In genomic region chr8:127706051-127706835, GRCm38 (mm10) we compare ENCODE assay signal across 8 mouse cellular contexts.
DNase-seq lines count a peak whose midpoint lies in the region; ATAC-seq lines count a peak whose summit lies in the region.
"Had no signal": no experiment of that assay in that cellular context is flagged by ENCODE, and none has a peak within 500 bp of the region (broad histone marks: within the 10 kb centered on the region; RNA-seq: fewer than 3 reads in every experiment).

No protein-coding gene starts in this region.

- WGBS in forebrain, embryonic 11.5 days = 59% methylated on average over 16 of the region's 16 CpGs

- no peak overlapping the region for H3K4me3 ChIP-seq in forebrain, embryonic 11.5 days (ENCODE audit: low read depth, low read length)
- H3K4me3 ChIP-seq: liver, embryonic 15.5 days had no signal

- no peaks in the 10 kb centered on the region for H3K27me3 ChIP-seq in forebrain, embryonic 11.5 days (ENCODE audit: control insufficient read depth, insufficient read depth, low read length)
- H3K27me3 ChIP-seq: liver, embryonic 15.5 days had no signal

- no peaks in the 10 kb centered on the region for H3K36me3 ChIP-seq in forebrain, embryonic 11.5 days (ENCODE audit: control insufficient read depth, insufficient read depth, low read length)
- H3K36me3 ChIP-seq: liver, embryonic 15.5 days had no signal

- no peak overlapping the region for H3K4me2 ChIP-seq in forebrain, embryonic 11.5 days (ENCODE audit: low read depth, low read length, severe bottlenecking)
- H3K4me2 ChIP-seq: liver, embryonic 15.5 days had no signal

- DNase-seq in cerebellum, adult 11-12 months = peak; percentile 77
- DNase-seq in forebrain, embryonic 11.5 days (ENCODE audit: low spot score) = peak; percentile 53
- DNase-seq in heart, postnatal 14 days = peak; percentile 13 to 44
- peak; percentile 61 to 74 for DNase-seq in left cerebral cortex, postnatal 14 days (ENCODE audit: low spot score in 2 of 2)
- peak; percentile 15 for DNase-seq in retina, embryonic 14.5 days (ENCODE audit: low spot score)
- no peak for DNase-seq in embryo, embryonic 9.5 days (ENCODE audit: extremely low spot score)
- DNase-seq in adrenal gland, postnatal 4 days (ENCODE audit: low spot score in 2 of 2) = no peak

- H3K9me3 ChIP-seq in forebrain, embryonic 11.5 days (ENCODE audit: control insufficient read depth, low read length) = no peaks in the 10 kb centered on the region
- H3K9me3 ChIP-seq: liver, embryonic 15.5 days had no signal

- no peaks in the 10 kb centered on the region for H3K4me1 ChIP-seq in forebrain, embryonic 11.5 days (replicated peaks; ENCODE audit: control insufficient read depth, insufficient read depth, low read length)
- H3K4me1 ChIP-seq: liver, embryonic 15.5 days had no signal

- H3K27ac ChIP-seq in forebrain, embryonic 11.5 days (ENCODE audit: low read depth, low read length) = no peak overlapping the region
- H3K27ac ChIP-seq: liver, embryonic 15.5 days had no signal

- intact Hi-C loops in heart, postnatal 14 days (cut with DNase I) = no loop called here
- intact Hi-C loops in left cerebral cortex, postnatal 14 days (cut with DNase I) = no loop called here

- H3K9ac ChIP-seq in forebrain, embryonic 11.5 days (ENCODE audit: low read length) = no peak overlapping the region
- H3K9ac ChIP-seq: liver, embryonic 15.5 days had no signal

- no peak for ATAC-seq in forebrain, embryonic 11.5 days (replicated peaks; ENCODE audit: low FRiP score)

Comparison
In these comparisons a context has a peak if more than half of its experiments do, and no peak if none do; other contexts are left out.
1. DNase-seq: peak in cerebellum, adult 11-12 months (single experiment), forebrain, embryonic 11.5 days (single experiment), heart, postnatal 14 days (2 of 2), left cerebral cortex, postnatal 14 days (2 of 2) and retina, embryonic 14.5 days (single experiment); none in embryo, embryonic 9.5 days (single experiment) and adrenal gland, postnatal 4 days (0 of 2).